Mouse (Mus musculus) brain, embryonic 14.5 days (tissue): ENCODE measurements at regions not wholly inside any gene's neighbourhood (a gene's known extent, or its start where the extent isn't known, plus 50 kb on each side); places are given as distances from the start of the nearest gene placed in this dataset.

Experiments
- DNase-seq: peaks from one replicate; pipeline ENCODE4 v3.0.0-alpha.2; 2011; ENCODE audit warnings: low read depth
- CTCF ChIP-seq: fragments of 200-500 bp; IDR thresholded peaks from 2 replicates; pipeline ENCODE4 v1.5.1; 2012; ENCODE audit warnings: inconsistent platforms, mild to moderate bottlenecking, moderate library complexity, borderline replicate concordance; ENCODE audit not compliant: insufficient read depth, insufficient read length; ENCODE audit errors: extremely low read depth
- POLR2A ChIP-seq: fragments of 200-500 bp; IDR thresholded peaks from 2 replicates; pipeline ENCODE4 v1.6.1; 2012; ENCODE audit warnings: mild to moderate bottlenecking, inconsistent platforms, borderline replicate concordance; ENCODE audit not compliant: poor library complexity, insufficient read depth, insufficient read length, severe bottlenecking; ENCODE audit errors: extremely low read depth

DNA sequence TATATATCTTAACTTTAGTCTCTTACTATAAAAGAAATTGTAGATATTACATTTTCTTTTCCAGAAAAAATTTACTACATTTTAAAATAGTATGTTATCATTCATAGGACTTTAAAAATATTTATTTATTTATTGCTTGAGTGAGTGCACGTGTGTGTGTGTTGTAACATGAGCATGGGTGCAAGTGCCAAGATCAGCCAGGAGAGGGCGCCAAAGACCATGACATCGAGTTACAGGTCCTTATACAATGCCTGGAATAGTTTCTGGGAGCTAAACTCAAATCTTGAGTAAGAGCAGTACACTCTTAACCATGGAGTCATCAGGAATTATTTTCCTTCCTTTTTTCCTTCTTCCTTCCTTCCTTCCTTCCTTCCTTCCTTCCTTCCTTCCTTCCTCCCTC is 185.4 kb upstream of the Mageb4 start:
- TF ChIP-seq POLR2A (no peak), CTCF (peak; percentile 56; the same call in 1 of the 2 replicates)
- peak; percentile 45 for DNase-seq
